Mouse (Mus musculus): ENCODE results near the gene Zfp652. TPM values are rescaled to one million over a fixed set of nuclear protein-coding genes. Genes with fewer than 3 reads are reported as not detected.
"Not testable (repeated sequence)": the region's sequence is repeated elsewhere in the genome, so short reads cannot be mapped to it uniquely, and the experiment has no call there.

Gene Zfp652
- total RNA-seq, 2 experiments from 2014 or later, result 105 to 128 TPM

DNA sequence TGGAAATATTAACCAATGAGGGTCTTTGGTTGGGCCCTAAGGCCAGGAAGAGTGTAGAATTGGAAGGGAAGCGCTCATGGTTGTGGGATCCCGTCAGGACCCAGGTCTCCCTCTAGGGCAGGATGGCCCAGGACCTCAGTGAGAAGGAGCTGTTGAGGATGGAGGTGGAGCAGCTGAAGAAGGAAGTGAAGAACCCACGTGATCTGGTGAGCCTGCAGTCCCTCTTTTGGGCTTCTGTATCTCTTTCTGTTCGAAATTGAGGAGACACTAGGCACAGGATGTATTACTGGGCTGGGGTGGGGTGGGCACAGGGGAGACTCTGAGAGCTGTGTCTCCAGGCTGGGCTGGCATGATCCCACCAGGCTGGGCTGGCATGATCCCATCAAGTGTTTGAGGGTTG is 132.5 kb downstream of the Zfp652 start:
- no peak for DNase-seq (ENCODE audit: low spot score)

DNA sequence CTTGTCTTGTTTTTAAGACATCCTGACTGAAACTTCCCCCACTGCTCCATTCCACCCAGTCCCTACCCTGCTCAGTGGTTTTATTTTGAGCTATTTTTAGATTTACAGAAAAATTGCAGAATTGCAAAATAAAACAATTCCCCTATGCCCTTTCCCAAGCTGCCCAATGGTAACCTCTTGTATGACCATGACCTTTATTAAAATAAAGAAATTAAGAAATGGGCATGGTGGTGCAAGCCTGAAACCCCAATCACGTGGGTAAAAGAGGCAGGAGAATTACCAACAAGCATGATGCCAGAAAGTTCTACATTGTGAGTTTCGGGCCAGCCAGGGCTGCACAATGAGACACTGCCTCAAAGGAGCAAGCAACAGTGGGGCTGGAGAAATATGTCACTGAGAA is 138.4 kb downstream of the Zfp652 start:
- no peak for DNase-seq (ENCODE audit: low spot score)

DNA sequence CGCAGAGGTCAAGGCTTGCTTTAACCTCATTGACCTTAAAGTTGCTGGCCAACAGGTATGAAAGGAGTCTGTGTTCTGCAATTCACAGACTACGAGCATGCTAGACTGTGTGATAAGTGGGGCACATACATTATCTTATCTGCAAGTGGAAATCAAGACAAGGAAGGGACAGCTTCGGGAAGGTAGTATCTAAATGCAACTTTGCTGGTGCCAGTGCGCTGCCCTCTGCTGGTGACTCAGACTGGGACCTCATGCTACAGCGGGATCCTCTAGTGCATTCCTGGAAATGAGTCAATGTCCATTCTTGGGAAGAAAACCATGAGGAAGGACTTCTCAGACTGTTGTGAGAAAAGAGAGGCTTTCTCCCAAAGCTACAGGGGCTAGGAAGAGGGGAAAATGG is 141.2 kb downstream of the Zfp652 start:
- DNase-seq (ENCODE audit: low spot score), result peak; percentile 68

DNA sequence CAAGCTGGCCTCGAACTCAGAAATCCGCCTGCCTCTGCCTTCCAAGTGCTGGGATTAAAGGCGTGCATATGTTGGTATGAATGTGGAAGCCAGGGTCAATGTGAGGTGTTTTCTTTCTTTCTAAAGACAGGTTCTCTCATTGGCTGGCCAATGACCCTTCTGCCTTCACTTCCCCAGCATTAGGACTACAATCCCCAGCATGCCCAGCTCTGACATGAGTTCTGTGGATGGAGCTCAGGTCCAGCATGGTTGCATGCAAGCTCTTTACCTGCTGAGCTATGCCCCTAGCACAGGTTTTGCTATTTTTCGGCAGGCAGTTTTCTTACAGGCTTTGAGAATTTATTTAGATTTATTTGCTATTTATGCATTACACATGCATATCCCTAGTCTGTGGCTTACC is 144.8 kb downstream of the Zfp652 start:
- no peak for DNase-seq (ENCODE audit: low spot score)

DNA sequence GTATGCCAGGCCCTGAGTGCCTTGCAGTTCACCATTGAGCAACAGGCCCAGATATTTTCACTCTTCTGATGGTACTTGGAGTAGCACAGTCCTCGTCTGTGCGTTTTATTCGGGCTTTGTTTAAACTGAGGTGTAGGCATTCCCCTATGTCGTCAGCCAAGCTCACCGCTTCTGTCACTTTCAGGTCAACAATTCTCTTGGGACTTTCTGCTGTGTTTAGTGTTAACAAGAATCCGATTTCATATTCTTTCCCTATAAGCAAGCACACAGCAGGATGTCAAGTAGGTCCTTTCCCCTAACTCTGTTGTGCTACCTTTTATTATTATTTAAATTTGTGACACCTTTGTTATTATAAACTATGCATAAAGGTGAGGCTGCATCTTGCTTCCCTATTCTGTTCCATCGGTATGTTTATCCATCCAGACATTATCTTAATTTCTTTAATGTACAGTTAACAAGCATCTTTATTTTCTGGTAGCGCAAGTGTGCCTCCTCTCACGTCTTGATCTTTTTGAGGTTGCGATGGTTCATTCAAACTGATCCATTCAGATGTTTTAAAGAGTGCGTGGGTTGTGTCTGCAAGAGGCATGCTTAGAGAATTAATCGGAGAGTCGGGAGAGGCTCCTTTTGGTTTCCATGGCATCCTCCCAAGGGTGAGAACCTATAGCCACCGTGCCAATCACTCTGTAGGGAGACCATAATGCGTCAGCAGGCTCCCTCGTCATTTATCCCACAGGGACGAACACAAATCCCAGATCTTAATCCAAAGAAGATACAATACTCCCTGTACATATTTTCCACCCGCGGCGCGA is 145.4 kb downstream of the Zfp652 start:
- no peak for DNase-seq (ENCODE audit: low spot score)

DNA sequence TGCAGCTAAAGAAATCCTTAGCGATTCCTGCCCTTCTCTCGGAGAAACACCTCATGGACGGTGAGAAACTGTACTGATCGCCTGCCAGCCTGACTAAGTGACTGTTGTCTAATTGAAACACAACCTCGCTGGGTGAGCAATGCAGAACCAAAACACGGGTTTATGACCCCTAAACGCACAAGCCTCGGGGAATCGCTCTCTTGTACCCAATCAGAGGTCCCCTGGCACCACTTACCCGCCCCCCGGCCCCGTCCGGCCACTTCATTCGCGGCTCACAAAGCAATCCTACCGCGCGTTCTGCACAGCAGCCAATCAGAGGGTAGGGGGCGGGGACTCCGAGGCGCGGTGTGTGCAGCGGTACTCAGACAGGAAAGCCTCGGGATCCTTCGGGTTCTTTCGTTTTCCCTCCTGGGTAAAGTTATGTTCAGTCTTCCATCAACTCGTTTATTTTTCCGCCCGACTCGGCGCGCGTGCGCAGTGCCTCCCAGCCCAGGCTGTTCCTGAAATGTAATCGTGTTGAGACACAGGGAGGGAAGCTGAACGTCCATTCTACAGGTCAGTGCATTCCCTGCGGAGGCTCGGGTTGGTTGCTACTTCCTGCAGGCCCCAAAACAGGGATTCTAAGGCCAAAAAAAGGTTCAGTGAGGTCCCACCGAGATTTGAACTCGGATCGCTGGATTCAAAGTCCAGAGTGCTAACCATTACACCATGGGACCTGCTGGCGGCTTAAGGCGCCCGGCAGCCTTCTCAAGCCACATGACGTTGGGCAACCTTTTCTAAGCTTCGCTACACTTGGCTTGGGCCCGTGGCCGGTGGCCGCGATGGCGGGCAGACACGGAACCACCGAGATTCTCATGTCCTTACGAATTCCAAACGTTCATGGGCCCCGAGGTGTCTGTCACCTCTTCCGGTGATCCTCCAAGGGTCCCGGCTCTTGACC is 146.3 kb downstream of the Zfp652 start:
- DNase-seq (ENCODE audit: low spot score), result peak; percentile 96

DNA sequence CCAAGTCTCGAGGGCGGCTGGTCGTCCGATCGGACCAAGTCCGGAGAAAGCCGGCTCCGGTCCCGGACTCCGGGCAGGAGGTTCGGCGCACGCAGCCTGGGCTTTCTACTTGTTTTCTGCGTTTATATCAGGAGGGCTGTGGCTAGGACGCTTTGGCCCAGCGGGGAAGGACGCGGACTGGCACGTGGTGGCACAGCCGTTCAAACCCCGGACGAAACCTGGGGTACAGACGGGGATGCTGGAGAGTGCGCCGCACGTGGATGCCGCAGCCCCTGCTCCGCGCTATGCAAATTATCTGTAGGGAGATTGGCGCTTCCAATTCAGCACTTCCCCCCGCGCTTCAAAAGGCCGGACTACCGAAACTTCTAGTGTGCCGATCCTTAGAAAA is 147.0 kb downstream of the Zfp652 start:
- DNase-seq (ENCODE audit: low spot score), result no peak

DNA sequence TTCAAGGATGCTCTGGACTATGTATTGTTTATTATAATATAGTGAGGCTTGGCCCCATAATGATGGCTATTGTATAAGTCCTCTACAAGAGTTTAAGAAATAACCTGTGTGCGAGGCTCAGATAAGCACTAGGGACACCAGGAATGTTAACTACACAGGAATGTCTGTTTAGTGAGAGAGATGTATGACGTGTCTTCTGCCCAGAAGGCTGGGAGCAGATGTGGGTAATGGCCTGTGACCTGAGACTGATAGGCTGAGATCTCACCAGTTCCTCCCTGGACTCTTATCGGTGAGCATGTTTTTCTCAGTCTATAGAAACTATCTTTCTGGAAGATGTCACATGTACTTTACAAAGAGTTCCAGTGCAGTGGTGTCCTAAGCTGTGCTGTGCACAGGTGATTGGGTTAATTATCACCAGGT is 147.6 kb downstream of the Zfp652 start:
- DNase-seq (ENCODE audit: low spot score), result no peak

DNA sequence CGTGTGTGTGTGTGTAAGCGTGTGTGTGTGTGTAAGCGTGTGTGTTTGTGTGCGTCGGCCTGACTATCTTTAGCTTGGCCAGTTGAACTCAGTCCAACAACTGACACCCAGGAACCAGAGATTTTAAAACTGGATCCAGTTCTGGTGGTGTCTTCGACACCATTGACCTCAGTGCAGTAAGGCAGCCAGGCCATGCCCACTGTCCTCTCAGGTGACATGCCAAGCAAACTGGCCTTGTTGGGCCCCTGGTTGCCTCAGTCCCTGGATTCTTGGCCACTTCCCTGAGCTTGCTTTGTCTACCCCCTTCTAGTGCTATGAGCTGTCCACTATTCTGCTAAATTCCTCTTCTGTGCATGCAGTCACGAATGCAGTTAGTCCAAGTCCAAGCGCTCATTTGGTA is 148.9 kb downstream of the Zfp652 start:
- DNase-seq (ENCODE audit: low spot score), result peak; percentile 31

DNA sequence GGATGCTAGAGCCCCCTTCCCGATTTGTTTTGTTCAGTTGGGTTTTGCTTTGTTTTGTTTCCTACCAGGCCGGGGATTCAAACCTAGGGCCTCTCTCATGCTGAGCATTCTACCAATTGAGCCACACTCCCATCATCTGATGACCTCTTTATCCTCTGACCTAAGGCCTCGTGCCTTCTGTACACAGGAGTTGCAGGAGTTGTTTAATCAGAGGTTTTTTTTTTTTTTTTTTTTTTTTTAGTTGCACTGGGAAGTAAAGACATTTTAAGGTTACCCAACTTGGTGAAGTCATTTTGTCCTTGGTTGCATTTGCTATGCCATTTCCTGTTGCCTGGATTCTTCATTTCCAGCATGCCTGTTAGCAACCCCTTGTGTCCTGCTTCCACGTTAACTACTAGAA is 157.0 kb downstream of the Zfp652 start:
- no peak for DNase-seq (ENCODE audit: low spot score)

DNA sequence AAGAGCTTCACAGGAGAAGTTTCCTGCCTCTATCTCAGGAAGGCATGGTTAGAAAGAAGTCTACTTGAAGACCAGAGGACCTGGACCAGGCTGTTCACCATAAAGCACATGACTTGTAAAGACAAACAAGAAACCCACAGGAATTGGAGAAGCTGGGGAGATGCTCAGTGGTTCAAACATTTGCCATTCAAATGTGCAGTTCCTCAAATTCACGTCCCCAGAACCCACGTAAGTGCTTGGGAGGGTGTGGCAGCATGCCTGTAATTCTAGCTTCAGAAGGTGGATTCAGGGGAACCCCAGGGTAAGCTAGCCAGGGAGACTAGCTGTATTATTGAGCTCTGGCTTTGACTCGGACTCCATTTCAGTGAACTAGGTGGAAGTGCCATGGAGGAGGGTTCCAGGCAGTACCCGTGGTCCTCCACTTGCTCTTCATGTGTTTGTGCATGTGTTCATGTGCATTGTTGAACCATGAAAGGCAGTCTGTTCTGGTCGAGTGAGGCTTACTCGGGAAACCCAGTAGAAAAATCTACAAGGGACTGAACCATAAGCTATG is 157.5 kb downstream of the Zfp652 start:
- DNase-seq (ENCODE audit: low spot score), result no peak

DNA sequence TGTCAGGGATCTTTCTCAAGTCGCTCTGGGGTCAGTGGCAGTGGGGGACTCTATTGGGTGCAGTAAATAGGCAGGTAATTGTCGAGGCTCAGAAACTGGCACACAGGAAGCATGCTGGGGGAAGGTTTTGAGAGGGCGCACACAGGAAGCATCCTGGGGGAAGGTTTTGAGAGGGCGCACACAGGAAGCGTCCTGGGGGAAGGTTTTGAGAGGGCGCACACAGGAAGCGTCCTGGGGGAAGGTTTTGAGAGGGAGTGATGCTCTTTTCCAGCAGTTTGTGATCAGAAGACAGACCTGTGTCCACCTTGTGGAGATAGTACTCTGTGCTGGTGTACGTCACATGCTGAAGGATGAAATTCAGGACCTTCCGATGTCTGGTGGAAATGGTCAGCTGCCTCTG is 163.3 kb downstream of the Zfp652 start:
- no peak for DNase-seq (ENCODE audit: low spot score)

DNA sequence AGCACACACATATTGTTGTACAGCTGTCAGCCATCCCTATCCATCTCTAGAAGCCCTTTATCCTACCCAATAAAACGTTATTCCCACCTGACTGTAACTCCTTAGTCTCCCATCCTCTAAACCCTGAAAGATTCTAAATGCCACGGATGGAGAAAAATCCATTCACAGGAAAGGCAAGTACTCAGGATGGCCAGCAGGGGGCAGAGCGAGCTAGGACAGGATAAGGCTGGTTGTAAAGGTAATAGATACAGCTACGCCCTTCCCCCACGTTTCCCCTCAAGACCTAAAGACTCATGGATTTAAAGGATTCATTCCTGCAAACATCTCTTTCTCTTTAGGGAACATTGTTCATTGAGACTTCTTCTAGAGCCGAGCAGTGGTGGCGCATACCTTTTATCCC is 163.8 kb downstream of the Zfp652 start:
- DNase-seq (ENCODE audit: low spot score), result peak; percentile 36

DNA sequence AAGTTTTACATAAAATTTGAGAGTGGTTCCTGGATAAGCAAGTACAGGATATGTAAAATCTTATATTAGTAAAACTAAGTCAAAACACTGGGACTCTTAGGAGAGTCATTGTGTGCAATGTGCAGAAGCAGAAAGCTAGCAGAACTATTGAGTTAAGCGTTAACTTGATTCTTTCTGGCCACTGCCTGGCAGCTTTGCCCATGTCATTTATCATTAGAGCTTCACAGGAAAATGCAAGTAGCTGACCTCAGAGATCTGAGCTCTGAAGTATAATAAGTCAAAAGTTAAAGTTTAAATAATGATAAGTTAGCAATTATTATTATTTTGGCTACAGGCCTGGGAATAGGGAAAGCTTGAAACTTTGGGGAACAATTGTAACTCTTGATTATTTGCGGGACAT is 167.4 kb downstream of the Zfp652 start:
- not testable (repeated sequence) for DNase-seq (ENCODE audit: low spot score)

Other genes with a start within 250 kb of the Zfp652 start
- under 1 TPM; 0.27 to 0.33 TPM for gene Nxph3, start 198.1 kb upstream of the Zfp652 start, total RNA-seq (2021)
- gene Ngfr, start 124.9 kb upstream of the Zfp652 start, total RNA-seq (2021), result under 1 TPM; 0.34 to 0.38 TPM
- 100 to 1,000 TPM; 151 to 168 TPM for gene Phb, start 45.7 kb upstream of the Zfp652 start, total RNA-seq (2021)
- gene B130006D01Rik, start 10.9 kb downstream of the Zfp652 start, total RNA-seq (2021), result under 1 TPM; 0.09 to 0.27 TPM
- gene Phospho1, start 111.8 kb downstream of the Zfp652 start, total RNA-seq (2021), result 100 to 1,000 TPM; 355 to 388 TPM
- 1 to 10 TPM; 5.5 to 6.9 TPM for gene Gngt2, start 124.5 kb downstream of the Zfp652 start, total RNA-seq (2021)
- gene Abi3, start 129.8 kb downstream of the Zfp652 start, total RNA-seq (2021), result 1 to 10 TPM; 3.0 to 4.2 TPM
- gene B4galnt2, start 202.2 kb downstream of the Zfp652 start, total RNA-seq (2021), result not detected